Mouse (Mus musculus): ENCODE data around the gene Acp4.

DNA sequence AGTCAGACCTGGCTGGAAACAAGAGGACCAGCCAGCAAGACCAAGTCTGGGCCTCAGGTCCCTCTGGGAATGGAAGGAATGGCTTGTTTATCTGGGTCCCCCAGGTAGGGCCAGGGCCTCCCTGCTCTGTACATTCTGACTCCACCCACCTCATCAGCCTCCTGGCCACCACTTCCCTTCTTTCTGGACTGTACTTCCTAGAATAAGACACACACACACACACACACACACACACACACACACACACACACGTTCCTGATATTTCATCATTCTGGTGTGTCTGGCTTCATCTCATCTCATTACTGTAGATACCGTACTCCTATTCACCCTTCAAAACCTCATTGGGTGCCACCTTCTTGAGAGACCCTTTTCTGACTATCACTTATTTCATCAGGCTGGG lies 12.2 kb upstream of the Acp4 start:
- no peak for TF ChIP-seq CTCF (IDR thresholded peaks at IDR 0.05; ENCODE audit: low read depth)
- TF ChIP-seq EP300 (IDR thresholded peaks at IDR 0.05; ENCODE audit: low read depth), result no peak
